Mouse (Mus musculus) spleen, postnatal 4 days (tissue): ENCODE measurements around the gene Ube2c.

ENCODE experiments used
- DNase-seq, 2 experiments: peaks; one replicate each; pipeline ENCODE4 v3.0.0; 2022; ENCODE audit warnings: low spot score in 2 of 2

Ube2c gene

DNA sequence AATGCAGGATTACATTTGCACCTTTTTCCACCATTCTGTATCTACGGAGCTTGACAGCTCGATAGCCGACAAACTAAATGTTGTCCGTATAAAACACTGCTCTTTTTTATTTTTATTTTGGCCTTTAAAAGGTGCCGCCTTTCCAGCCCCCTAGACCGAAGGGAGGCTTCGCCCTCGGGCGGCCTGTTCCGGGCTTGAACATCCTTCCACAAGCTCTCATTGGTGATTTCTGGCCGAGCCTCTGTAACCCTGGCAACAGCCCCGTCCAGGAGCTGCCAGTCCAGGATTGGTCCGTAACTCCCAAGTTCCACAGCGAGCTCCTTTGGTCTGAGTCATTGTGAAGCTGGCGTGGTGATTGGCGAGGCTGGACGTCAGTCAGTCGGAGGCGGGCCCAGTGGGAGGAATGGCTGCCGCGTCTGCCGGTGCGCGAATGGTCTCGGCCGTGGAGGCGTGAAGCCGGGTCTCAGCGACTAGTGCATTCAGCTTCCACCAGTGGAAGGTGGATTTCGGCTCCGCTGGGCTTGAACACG is 53.0 kb downstream of the Ube2c start, which contains the start of gene Zswim1:
Gene Zswim1 (plus strand): TSS at position 51 of the 530 bp plus-strand sequence.
- DNase-seq = peak; percentile 100

DNA sequence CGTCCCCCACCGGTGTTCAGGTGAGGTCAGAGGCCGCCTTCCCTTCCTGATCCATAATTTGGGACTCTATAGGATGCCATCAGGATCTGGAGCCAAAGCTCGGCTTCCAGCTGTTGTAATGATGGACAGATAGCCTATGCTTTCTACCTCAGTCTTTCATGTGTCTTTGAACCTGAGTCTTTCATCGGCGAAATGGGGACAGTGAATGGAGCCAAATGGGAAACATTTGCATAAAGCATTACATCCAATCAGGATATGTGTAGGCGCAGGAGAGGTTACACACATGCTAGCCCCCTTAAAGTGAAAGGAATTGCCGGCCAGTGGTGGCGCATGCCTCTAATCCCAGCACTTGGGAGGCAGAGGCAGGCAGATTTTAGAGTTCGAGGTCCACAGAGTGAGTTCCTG is 53.5 kb downstream of the Ube2c start:
- DNase-seq = no peak

DNA sequence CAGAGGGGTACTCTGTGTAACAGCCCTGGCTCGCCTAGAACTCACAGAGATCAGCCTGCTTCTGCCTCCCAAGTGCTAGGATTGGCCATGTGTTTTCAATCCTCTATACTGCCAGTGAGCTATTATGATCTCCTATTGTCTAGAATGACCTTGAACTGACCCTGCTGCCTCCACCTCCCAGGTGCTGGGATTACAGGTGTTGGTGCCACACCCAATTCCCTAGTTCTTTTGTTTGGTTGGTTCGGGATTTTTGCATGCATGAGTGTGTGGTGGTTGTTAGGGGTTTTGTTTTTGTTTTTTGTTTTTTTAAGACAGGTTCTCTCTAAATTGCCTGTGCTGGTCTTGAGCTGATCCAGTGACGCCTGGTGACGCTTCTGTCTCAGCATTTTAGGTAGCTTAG is 54.3 kb downstream of the Ube2c start:
- DNase-seq = no peak

- no peak for DNase-seq
These were observed 55.8 kb downstream of the Ube2c start for GRCm38 (mm10) chr2:164825521-164825920.

- DNase-seq = no peak
These were observed 57.6 kb downstream of the Ube2c start for GRCm38 (mm10) chr2:164827146-164827850.
